ENCODE assay signal across 9 mouse cellular contexts in genomic region chr4:136776471-136776892, GRCm38 (mm10). TPM values are rescaled to one million over a fixed set of nuclear protein-coding genes. Genes with fewer than 3 reads are reported as not detected.
DNase-seq lines count a peak whose midpoint lies in the region; ATAC-seq lines count a peak whose summit lies in the region.
"Had no signal": no experiment of that assay in that cellular context is flagged by ENCODE, and none has a peak within 500 bp of the region (broad histone marks: within the 10 kb centered on the region; RNA-seq: fewer than 3 reads in every experiment).

No protein-coding gene starts in this region.

- peaks cover 59% of the 10 kb centered on the region for H3K36me3 ChIP-seq in midbrain, embryonic 10.5 days
- H3K36me3 ChIP-seq in midbrain, embryonic 15.5 days (replicated peaks), result no peaks in the 10 kb centered on the region
- no peaks in the 10 kb centered on the region for H3K36me3 ChIP-seq in neural tube, embryonic 14.5 days (ENCODE audit: control insufficient read depth, insufficient read depth, low read length)

- H3K4me1 ChIP-seq in midbrain, embryonic 10.5 days, result peaks cover 100% of the 10 kb centered on the region
- peaks cover 64% of the 10 kb centered on the region for H3K4me1 ChIP-seq in midbrain, embryonic 15.5 days
- H3K4me1 ChIP-seq in neural tube, embryonic 14.5 days (ENCODE audit: control insufficient read depth, insufficient read depth, low read length), result peaks cover 40% of the 10 kb centered on the region

- no peaks in the 10 kb centered on the region for H3K27me3 ChIP-seq in midbrain, embryonic 10.5 days (ENCODE audit: low read depth, poor library complexity, severe bottlenecking)
- H3K27me3 ChIP-seq in midbrain, embryonic 15.5 days (replicated peaks), result no peaks in the 10 kb centered on the region
- no peaks in the 10 kb centered on the region for H3K27me3 ChIP-seq in neural tube, embryonic 14.5 days (ENCODE audit: control insufficient read depth, insufficient read depth, low read length)

- no peaks in the 10 kb centered on the region for H3K9me3 ChIP-seq in midbrain, embryonic 10.5 days (replicated peaks)
- no peaks in the 10 kb centered on the region for H3K9me3 ChIP-seq in midbrain, embryonic 15.5 days
- H3K9me3 ChIP-seq in neural tube, embryonic 14.5 days (ENCODE audit: control insufficient read depth, low read length), result no peaks in the 10 kb centered on the region

- DNase-seq in adrenal gland, postnatal 10 days, result peak; percentile 43
- no peak for DNase-seq in adrenal gland, postnatal 14 days
- no peak for DNase-seq in midbrain, embryonic 10.5 days (ENCODE audit: low spot score)
- peak; percentile 38 to 47 for DNase-seq in heart, postnatal 10 days
- DNase-seq in spleen, adult 18-20 months, result no peak
- no peak for DNase-seq in left cerebral cortex, adult 8-10 months (ENCODE audit: low spot score in 2 of 2)
- DNase-seq: adrenal gland, postnatal 25 days had no signal

- H3K4me3 ChIP-seq in midbrain, embryonic 10.5 days, result peak overlapping the region; percentile 19; the same call in 1 of the 2 replicates
- no peak overlapping the region for H3K4me3 ChIP-seq in midbrain, embryonic 15.5 days
- H3K4me3 ChIP-seq in neural tube, embryonic 14.5 days (ENCODE audit: low read depth, low read length), result no peak overlapping the region

- peak overlapping the region; percentile 79 for H3K27ac ChIP-seq in midbrain, embryonic 10.5 days (replicated peaks)
- H3K27ac ChIP-seq in midbrain, embryonic 15.5 days, result no peak overlapping the region
- no peak overlapping the region; the same call in 1 of the 2 replicates for H3K27ac ChIP-seq in neural tube, embryonic 14.5 days (ENCODE audit: low read depth, low read length)

- ATAC-seq in midbrain, embryonic 15.5 days (replicated peaks), result no peak
- 0 out of 2 replicates have a peak, but pooled peaks have one; percentile 28 for ATAC-seq in neural tube, embryonic 14.5 days (ENCODE audit: low read depth)

- no peak overlapping the region for H3K9ac ChIP-seq in midbrain, embryonic 15.5 days
- no peak overlapping the region for H3K9ac ChIP-seq in neural tube, embryonic 14.5 days (replicated peaks; ENCODE audit: low read depth, low read length)

- intact Hi-C loops in heart, postnatal 10 days (cut with DNase I), result no loop called here

- WGBS in midbrain, embryonic 10.5 days, result 19% methylated on average over 9 of the region's 9 CpGs
- 16% methylated on average over 9 of the region's 9 CpGs for WGBS in midbrain, embryonic 15.5 days
- 6% methylated on average over 9 of the region's 9 CpGs for WGBS in neural tube, embryonic 14.5 days

- no peak overlapping the region for H3K4me2 ChIP-seq in midbrain, embryonic 15.5 days
- no peak overlapping the region for H3K4me2 ChIP-seq in neural tube, embryonic 14.5 days (ENCODE audit: low read depth, low read length)

RNA-seq across cellular contexts. Expression of gene Ephb2, which starts 59.3 kb away (rescaled TPM):
- 10 to 100 TPM in 1 of 2 experiments, 1 to 10 TPM in 1; 8.5 to 12.4 TPM for total RNA-seq in adrenal gland, postnatal 10 days (2021)
- total RNA-seq in adrenal gland, postnatal 14 days (2021), result 10.3 and 11.3 TPM in 2 replicates
- polyA plus RNA-seq in midbrain, embryonic 10.5 days (2016; fragmentation: Nextera tagmentation; extraction: Ambion mirVana), result 15.6 and 20.9 TPM in 2 replicates
- 31.0 and 31.7 TPM in 2 replicates for polyA plus RNA-seq in midbrain, embryonic 15.5 days (2015; fragmentation: Nextera tagmentation; extraction: Ambion mirVana)
- 1 to 10 TPM; 1.3 to 1.4 TPM for total RNA-seq in heart, postnatal 10 days (2021)
- 19.6 and 24.7 TPM in 2 replicates for polyA plus RNA-seq in neural tube, embryonic 14.5 days (2014; fragmentation: Nextera tagmentation; extraction: Ambion mirVana)
- total RNA-seq in left cerebral cortex, adult 8-10 months (2022), result 10 to 100 TPM; 13.2 to 15.0 (median 14.0) TPM

Comparison
In these comparisons a context has a peak if more than half of its experiments do, and no peak if none do; other contexts are left out.
1. DNase-seq: peak in adrenal gland, postnatal 10 days (single experiment) and heart, postnatal 10 days (2 of 2); none in adrenal gland, postnatal 14 days (single experiment), midbrain, embryonic 10.5 days (single experiment), spleen, adult 18-20 months (0 of 2) and left cerebral cortex, adult 8-10 months (0 of 2).